Mouse (Mus musculus) thymus, adult 2 months (tissue): ENCODE results near the gene Cd79b. TPM values are rescaled to one million over a fixed set of nuclear protein-coding genes. Genes with fewer than 3 reads are reported as not detected.

ENCODE experiments used
- DNase-seq: peaks from one replicate; pipeline ENCODE4 v3.0.0; 2021
- H3K27ac ChIP-seq: fragments of 200-500 bp; 2 replicates; pipeline ENCODE4 v1.5.1; 2012; ENCODE audit warnings: low read length, control low read depth; ENCODE audit not compliant: control insufficient read depth, insufficient read depth
- H3K27me3 ChIP-seq: fragments of 200-500 bp; 2 replicates; pipeline ENCODE4 v1.6.1; 2012; ENCODE audit warnings: mild to moderate bottlenecking, low read length, moderate library complexity, mixed read lengths; ENCODE audit not compliant: control insufficient read depth, insufficient read depth
- H3K36me3 ChIP-seq: fragments of 200-500 bp; 2 replicates; pipeline ENCODE4 v1.6.1; 2012; ENCODE audit warnings: mild to moderate bottlenecking, low read length, moderate library complexity; ENCODE audit not compliant: control insufficient read depth, insufficient read depth
- H3K4me1 ChIP-seq: fragments of 200-500 bp; replicated peaks from 2 replicates; pipeline ENCODE4 v1.6.1; 2012; ENCODE audit warnings: low read length; ENCODE audit not compliant: control insufficient read depth, insufficient read depth
- H3K4me3 ChIP-seq: fragments of 200-500 bp; 2 replicates; pipeline ENCODE4 v1.5.1; 2012; ENCODE audit warnings: mild to moderate bottlenecking, low read length, control low read depth, moderate library complexity; ENCODE audit not compliant: control insufficient read depth, insufficient read depth
- CTCF ChIP-seq: fragments of 200-500 bp; IDR thresholded peaks from 2 replicates; pipeline ENCODE4 v1.5.1; 2012; ENCODE audit warnings: mild to moderate bottlenecking, control low read depth, low read length, moderate library complexity, borderline replicate concordance; ENCODE audit not compliant: control insufficient read depth, poor library complexity, insufficient read depth; ENCODE audit errors: extremely low read depth
- POLR2A ChIP-seq: fragments of 200-500 bp; IDR thresholded peaks from 2 replicates; pipeline ENCODE4 v1.6.1; 2012; ENCODE audit warnings: mild to moderate bottlenecking, low read length, control low read depth, moderate library complexity; ENCODE audit not compliant: control insufficient read depth, poor library complexity, insufficient read depth; ENCODE audit errors: extremely low read depth
- WGBS: fragments of 180-500 bp; shearing (Covaris S2); methylation state at CpG from one replicate; pipeline ENCODE4 v1.1.7; 2018; 5-methylcytosine and 5-hydroxymethylcytosine counted together
- polyA plus RNA-seq: library from polyadenylated mRNA; depleted of rRNA; stranded (reverse); fragments of >200 nt; gene quantifications from 2 replicates; pipeline ENCODE4 v1.2.3, GENCODE M21; 2012

The Cd79b gene
- polyA plus RNA-seq, 1 experiment: 33.2 TPM

DNA sequence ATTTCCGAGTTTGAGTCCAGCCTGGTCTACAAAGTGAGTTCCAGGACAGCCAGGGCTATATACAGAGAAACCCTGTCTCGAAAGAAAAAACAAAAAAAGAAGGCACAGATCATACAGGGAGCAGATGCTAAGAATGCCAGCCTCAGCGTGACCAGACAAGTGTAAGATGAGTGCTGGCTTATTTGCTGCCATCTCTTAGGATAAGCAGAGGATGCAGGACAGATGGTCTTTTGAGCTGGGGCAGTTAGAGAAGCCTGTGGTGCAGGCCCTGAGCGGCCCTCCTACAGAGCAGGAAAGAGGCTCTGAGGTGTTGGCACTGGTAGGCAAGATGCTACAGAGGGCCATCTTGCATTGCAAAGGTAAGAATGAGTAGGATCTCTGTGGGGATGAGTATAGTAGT lies 31.2 kb downstream of the Cd79b start:
- 97% methylated on average over 4 of the region's 4 CpGs for WGBS
- no peaks in the 10 kb centered on the region for H3K27me3 ChIP-seq
- no peak for TF ChIP-seq POLR2A
- no peak for TF ChIP-seq CTCF
- no peak for DNase-seq
- no peak overlapping the region for H3K27ac ChIP-seq
- no peak overlapping the region for H3K4me3 ChIP-seq
- no peaks in the 10 kb centered on the region for H3K4me1 ChIP-seq
- H3K36me3 ChIP-seq: no peaks in the 10 kb centered on the region

- Histone ChIP-seq H3K4me1 (no peaks in the 10 kb centered on the region), H3K27ac (no peak overlapping the region), H3K4me3 (no peak overlapping the region), H3K36me3 (no peaks in the 10 kb centered on the region), H3K27me3 (no peaks in the 10 kb centered on the region)
- no peak for DNase-seq
- TF ChIP-seq CTCF (no peak), POLR2A (no peak)
- WGBS: 91% methylated on average over 6 of the region's 6 CpGs
Observed at GRCm38 (mm10) chr11:106282452-106282851, 32.1 kb downstream of the Cd79b start.

DNA sequence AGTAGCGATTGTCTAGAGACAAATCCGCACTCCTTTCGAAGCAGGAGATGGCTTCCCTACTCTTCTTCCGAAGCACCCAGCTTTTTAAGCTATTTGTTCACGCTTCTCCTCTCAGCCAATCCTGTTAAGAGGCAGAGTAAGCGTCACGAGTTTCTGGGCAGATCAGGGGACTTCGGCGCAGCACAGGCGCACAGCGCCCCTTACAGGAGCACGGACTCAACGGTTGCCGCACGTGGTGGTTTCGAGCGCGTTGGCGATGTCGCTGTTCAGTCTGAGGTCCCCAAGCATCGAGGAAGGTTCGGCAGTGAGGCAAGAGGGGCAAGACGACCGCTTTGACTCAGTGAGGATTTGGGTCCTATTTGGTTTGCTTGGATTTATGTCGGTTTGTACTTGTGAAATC lies 38.1 kb downstream of the Cd79b start, which contains the start of gene Tcam1:
Gene Tcam1 (plus strand): TSS at position 219 of the 400 bp plus-strand sequence.
- H3K36me3 ChIP-seq: no peaks in the 10 kb centered on the region
- peak; percentile 92 for DNase-seq
- peaks cover 10% of the 10 kb centered on the region for H3K4me1 ChIP-seq
- H3K27ac ChIP-seq: no peak within 1 kb of the TSS
- no peaks in the 10 kb centered on the region for H3K27me3 ChIP-seq
- no peak for TF ChIP-seq POLR2A
- peak; percentile 86; the same call in 1 of the 2 replicates for TF ChIP-seq CTCF
- WGBS: 3% methylated on average over 25 of the region's 25 CpGs
- no peak within 1 kb of the TSS for H3K4me3 ChIP-seq

DNA sequence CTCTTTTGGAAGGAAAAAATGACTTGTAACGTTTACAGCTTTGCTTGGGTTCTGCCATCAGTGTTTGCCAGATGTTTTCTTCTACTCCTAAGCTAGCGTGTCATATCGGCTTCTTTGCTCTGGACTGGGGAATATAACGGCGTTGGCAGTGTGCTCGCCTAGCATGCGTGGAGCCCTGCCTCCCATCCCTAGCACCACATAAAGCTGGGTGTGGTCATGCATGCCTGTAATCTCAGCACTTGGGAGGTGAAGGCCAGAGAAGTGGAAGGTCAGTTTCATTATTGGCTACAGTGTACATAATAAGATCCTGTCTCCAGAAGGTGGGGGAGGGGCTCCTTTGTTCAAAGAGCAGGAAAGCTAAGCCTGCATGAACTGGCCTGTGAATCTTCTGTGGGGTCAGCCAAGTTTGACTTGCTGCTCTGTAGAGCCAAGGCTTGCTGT lies 39.6 kb downstream of the Cd79b start:
- WGBS: 91% methylated on average over 7 of the region's 7 CpGs
- peaks cover 22% of the 10 kb centered on the region for H3K4me1 ChIP-seq
- no peak for TF ChIP-seq CTCF
- no peak for TF ChIP-seq POLR2A
- no peak overlapping the region for H3K27ac ChIP-seq
- H3K4me3 ChIP-seq: no peak overlapping the region
- DNase-seq: no peak
- H3K27me3 ChIP-seq: no peaks in the 10 kb centered on the region
- no peaks in the 10 kb centered on the region for H3K36me3 ChIP-seq

GRCm38 (mm10) chr11:106274374-106274773 lies 40.2 kb downstream of the Cd79b start:
- no peak for DNase-seq
- Histone ChIP-seq H3K4me1 (peaks cover 23% of the 10 kb centered on the region), H3K27ac (no peak overlapping the region), H3K36me3 (no peaks in the 10 kb centered on the region), H3K4me3 (no peak overlapping the region), H3K27me3 (no peaks in the 10 kb centered on the region)
- TF ChIP-seq CTCF (no peak), POLR2A (no peak)
- 97% methylated on average over 1 of the region's 1 CpGs for WGBS

DNA sequence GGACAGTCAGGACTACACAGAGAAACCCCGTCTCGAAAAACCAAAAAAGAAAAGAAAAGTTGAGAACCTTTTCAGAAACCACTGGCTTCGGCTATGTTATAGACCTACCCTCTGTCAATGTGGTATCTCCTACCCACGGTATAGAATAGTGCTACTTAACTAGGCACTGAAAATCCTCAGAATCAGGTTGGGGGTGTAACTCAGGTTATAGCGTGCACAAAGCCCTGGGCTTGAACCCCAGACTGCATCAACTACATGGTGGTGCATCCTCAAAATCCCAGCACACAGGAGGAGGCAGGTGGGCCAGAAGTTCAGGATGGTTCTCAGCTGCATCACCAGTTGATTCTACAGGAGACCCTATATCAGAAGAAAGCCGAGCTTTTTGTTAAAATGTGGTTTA lies 40.8 kb downstream of the Cd79b start:
- TF ChIP-seq POLR2A: no peak
- TF ChIP-seq CTCF: no peak
- H3K36me3 ChIP-seq: no peaks in the 10 kb centered on the region
- H3K27ac ChIP-seq: no peak overlapping the region
- WGBS: 93% methylated on average over 6 of the region's 6 CpGs
- DNase-seq: no peak
- H3K27me3 ChIP-seq: no peaks in the 10 kb centered on the region
- H3K4me3 ChIP-seq: no peak overlapping the region
- peaks cover 26% of the 10 kb centered on the region for H3K4me1 ChIP-seq

GRCm38 (mm10) chr11:106273311-106273684 lies 41.3 kb downstream of the Cd79b start:
- Histone ChIP-seq H3K4me3 (peak overlapping the region; percentile 97), H3K4me1 (peaks cover 31% of the 10 kb centered on the region), H3K36me3 (no peaks in the 10 kb centered on the region), H3K27me3 (no peaks in the 10 kb centered on the region), H3K27ac (peak overlapping the region; percentile 49; the same call in 1 of the 2 replicates)
- WGBS: 22% methylated on average over 16 of the region's 16 CpGs
- no peak for TF ChIP-seq CTCF
- TF ChIP-seq POLR2A: no peak
- DNase-seq: no peak
